Mouse (Mus musculus) cerebellum, postnatal 14 days (tissue): Measurements from ENCODE around the gene Hist1h2ad.
"Not testable (repeated sequence)": the region's sequence is repeated elsewhere in the genome, so short reads cannot be mapped to it uniquely, and the experiment has no call there.

Experiments used
- DNase-seq, 2 experiments: peaks; one replicate each; pipeline ENCODE4 v3.0.0; 2021; ENCODE audit warnings: mixed read lengths in 2 of 2

Hist1h2ad gene

DNA sequence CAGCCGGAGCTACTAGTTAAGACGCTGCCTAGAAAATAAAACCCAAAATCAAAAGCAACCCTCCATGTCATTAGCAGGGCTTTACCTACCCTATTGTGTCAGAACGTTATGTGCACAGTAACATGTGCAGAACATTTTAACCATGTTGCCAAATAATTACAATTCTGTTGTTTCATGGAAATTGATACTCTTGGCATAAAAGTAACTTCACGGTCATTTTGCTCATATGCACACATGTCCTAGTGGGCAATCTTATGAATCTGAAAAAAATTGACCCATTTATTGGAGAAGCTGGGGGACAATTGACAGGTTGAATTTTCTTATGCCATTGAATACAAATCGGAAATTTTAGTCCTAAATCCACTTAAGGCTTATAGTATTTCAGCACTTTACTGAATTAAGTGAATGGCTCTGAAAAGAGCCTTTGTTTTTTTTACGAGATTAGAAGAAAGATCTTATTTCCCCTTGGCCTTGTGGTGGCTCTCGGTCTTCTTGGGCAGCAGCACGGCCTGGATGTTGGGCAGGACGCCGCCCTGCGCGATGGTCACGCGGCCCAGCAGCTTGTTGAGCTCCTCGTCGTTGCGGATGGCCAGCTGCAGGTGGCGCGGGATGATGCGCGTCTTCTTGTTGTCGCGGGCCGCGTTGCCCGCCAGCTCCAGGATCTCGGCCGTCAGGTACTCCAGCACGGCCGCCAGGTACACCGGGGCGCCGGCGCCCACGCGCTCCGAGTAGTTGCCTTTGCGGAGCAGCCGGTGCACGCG is 3.7 kb upstream of the Hist1h2ad start:
- not testable (repeated sequence) for DNase-seq

DNA sequence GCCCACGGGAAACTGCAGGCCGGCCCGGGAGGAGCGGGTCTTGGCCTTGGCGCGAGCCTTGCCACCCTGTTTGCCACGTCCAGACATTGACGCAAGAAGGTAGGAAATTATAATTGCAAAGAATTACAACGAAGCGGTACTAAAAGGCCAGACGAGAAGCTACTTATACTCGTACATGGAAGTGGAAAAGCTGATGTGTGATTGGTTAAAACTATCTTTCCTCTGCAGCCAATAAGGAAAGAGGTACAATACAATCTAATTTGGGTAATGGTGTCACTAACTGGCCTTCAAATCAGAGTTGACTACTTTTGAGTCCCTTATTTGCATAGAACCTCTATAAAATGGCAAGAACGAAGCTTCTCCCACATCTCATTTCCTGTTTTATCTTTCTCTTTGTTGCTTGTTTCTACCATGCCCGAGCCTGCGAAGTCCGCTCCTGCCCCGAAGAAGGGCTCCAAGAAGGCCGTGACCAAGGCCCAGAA is 3.1 kb upstream of the Hist1h2ad start, which contains the start of the genes Hist1h2ae and Hist1h2bg:
Gene Hist1h2ae (minus strand): TSS at position 199 of the 482 bp plus-strand sequence.
Gene Hist1h2bg (plus strand): TSS at position 375 of the 482 bp plus-strand sequence.
- peak; percentile 59 to 72 for DNase-seq

DNA sequence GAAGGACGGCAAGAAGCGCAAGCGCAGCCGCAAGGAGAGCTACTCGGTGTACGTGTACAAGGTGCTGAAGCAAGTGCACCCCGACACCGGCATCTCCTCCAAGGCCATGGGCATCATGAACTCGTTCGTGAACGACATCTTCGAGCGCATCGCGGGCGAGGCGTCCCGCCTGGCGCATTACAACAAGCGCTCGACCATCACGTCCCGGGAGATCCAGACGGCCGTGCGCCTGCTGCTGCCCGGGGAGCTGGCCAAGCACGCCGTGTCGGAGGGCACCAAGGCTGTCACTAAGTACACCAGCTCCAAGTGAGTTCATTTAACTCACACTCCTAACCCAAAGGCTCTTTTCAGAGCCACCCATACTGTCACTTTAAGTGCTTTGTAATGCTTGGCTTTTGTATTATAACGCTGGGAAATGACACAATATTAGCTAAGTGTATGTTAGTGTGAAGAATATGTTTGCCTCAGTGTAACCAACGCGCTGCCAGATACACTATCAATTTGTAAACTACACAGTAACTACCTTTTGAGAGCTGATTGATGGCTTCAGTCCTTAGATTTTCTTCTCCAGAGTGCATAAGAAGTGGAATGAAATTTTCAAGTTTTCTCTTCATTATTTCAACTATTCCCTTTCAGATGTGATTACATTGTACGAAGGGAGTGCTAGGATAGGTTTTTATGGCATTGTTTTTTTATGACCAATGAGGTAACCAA is 2.5 kb upstream of the Hist1h2ad start:
- DNase-seq = not testable (repeated sequence)

DNA sequence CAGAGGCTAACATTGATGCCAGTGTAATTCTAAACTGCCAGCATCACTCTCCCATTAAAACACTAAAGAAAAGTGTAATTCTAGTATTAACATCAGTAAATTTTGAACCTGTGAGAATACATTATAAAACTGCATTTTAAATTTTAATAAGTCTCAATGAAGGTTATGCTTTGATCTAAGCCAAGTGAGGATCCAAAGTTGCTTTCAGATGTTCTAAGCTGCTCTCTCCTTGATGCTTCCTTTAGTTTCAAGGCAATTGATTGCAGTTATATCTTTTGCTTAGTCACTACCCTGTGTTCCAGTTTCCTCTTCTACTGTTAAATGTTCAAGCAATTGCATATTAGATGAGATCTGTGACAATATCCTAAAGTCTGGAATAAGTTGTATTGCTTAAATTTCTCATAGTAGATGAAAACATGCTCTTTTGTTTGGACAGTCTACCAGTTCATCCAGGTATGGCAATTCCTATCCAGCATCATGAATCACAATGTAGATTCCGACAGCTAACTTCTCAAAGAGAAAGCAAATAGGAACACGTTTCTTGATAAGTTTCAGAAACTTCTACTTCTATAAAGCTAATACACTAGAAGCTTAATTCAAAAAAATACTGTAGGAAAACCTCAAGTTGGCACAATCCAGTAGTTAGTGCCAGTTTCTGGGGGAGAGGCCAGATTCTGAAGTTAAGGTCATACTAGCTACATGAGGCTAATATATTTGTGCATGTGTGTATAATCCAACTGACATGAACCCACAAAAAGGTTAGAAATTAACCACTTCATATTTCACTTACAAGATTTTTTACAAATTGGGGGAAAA is 1.8 kb upstream of the Hist1h2ad start:
- no peak for DNase-seq

DNA sequence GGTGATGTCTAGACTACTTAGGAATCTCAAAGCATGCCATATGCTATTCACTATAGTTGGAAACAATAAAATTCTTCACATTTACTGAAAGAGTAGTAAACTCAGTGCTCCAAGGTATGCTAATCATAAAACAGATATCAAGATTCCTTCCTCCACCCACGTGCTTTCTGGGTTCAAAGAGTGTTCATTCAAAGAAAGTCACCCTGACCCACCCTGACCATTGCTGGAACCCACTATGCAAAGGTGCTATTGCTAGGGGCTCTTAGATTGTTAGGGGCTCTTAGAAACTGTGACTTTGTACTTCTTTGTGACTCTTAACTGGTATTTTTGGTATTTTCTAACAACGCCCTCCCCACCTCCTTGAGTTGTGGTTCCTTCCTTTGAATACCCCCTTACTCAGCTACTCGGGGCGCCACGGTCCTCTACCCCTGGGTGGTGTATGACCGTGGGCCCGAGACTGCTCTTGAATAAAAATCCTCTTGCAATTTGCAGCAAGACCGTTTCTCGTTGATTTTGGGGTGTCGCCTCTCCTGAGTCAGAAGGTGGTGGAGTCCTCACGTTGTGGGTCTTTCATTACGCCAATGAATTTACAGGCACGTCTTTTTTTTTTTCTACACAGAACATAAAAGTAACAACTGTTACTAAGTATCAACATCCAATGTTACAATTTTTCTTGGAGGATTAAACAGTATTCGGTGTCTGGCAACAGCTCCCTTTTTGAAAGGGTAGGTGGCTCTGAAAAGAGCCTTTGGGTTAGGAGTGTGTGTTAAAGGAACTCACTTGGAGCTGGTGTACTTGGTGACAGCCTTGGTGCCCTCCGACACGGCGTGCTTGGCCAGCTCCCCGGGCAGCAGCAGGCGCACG is 915 bp upstream of the Hist1h2ad start:
- not testable (repeated sequence) for DNase-seq

DNA sequence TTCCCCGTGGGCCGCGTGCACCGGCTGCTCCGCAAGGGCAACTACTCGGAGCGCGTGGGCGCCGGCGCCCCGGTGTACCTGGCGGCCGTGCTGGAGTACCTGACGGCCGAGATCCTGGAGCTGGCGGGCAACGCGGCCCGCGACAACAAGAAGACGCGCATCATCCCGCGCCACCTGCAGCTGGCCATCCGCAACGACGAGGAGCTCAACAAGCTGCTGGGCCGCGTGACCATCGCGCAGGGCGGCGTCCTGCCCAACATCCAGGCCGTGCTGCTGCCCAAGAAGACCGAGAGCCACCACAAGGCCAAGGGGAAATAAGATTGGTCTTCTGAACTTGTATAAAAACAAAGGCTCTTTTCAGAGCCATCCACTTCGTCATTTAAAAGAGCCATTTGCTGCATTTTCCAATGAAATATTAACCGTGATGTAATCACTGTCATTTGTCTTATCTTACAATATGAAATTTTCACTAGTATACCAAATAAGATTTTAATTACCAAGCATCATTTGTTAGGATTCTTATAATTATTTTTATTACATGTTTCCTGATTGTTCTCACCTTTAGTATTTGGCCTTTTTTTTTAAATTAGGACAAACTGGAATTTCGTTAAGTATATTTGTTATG is 477 bp downstream of the Hist1h2ad start:
- not testable (repeated sequence) for DNase-seq

DNA sequence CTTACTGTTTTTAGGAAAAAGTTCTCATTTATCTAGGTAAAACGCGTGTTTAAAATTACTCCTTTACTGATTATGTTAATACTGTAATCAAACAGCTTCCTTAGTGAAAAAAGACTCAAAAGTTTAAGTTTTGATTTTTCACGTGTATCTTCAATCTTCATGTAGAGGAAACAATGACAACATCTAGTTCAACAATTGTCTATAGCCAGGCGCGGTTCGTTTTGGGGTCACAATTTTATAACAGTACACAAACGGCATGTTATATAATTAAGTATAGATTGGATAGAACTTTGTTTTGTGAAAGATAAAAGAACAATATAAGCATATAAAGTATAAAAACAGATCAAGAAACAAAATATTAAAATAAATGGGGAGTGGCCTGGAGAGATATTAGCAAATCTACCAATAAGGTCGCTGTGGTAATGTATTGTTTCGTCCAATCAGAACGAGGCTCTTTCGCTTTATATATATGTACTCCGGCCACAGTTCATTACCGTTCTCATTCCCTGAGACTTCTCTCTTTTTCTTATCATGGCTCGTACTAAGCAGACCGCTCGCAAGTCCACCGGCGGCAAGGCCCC is 1.2 kb downstream of the Hist1h2ad start, which contains the start of gene Hist1h3d:
Gene Hist1h3d (plus strand): TSS at position 493 of the 581 bp plus-strand sequence.
- peak in 1 of 2 experiments; percentile 58 for DNase-seq

DNA sequence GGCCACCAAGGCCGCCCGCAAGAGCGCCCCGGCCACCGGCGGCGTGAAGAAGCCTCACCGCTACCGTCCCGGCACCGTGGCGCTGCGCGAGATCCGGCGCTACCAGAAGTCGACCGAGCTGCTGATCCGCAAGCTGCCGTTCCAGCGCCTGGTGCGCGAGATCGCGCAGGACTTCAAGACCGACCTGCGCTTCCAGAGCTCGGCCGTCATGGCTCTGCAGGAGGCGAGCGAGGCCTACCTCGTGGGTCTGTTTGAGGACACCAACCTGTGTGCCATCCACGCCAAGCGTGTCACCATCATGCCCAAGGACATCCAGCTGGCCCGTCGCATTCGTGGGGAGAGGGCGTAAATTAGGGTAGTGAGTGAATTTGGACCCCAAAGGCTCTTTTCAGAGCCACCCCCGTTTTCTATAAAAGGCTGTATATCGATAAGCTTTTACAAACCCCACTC is 1.7 kb downstream of the Hist1h2ad start:
- not testable (repeated sequence) for DNase-seq

DNA sequence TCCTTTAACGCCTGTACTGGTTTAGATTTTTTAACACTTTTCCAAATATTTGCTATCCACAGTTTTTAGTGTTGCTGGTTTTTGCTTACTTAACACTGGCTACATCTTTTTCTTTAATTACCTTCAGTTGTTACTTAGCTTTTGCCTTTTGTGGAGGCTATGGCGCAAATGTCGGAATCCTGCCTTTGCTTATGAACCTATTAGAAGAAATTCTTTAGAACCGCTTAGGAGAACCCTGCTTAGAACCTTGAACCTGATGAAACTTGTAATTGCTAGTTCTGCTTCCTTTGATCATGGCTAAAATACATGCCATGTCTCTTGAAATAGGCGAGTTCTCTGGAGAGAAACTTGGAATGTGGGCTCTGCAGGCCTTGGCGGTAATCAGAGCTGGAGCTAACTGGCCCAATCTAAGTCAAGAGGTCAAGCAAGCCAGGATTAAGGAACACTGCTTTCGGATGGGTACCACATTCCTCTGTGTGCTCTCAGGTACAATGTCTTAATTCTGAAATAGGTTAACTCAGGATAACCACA is 2.2 kb downstream of the Hist1h2ad start:
- DNase-seq = no peak

DNA sequence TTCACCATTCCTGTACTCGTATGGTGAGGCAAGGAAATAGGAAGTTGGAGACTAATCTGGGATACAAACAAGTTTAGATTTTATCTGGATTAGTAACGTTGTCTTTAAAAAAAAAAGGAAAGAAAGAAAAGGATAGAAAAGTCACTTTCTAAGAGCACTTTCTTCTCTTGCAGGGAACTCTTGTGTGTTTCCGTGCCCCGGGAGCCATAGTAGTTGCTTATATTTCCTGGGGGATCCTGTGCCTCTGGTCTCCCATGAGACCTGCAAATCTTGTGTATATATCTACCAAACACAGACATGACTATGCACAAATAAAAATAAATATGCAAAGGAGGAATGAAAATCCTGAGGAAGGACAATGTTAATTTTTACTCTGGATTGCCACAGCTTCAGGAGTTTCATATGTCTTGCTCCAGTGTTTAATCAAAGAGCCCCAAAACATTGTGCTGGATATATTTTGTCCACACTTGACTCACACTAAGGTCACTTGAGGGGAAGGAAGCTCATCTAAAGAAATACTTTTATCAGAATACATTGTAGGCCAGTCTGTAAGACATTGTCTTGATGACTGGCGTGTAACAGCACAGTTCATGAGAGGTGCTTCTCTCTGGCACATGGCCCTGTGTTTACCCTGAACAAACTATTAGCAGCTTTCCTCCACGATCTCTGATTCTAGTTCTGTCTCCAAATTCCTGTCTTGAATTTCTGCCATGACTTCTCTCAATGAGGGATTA is 2.9 kb downstream of the Hist1h2ad start:
- DNase-seq = no peak

DNA sequence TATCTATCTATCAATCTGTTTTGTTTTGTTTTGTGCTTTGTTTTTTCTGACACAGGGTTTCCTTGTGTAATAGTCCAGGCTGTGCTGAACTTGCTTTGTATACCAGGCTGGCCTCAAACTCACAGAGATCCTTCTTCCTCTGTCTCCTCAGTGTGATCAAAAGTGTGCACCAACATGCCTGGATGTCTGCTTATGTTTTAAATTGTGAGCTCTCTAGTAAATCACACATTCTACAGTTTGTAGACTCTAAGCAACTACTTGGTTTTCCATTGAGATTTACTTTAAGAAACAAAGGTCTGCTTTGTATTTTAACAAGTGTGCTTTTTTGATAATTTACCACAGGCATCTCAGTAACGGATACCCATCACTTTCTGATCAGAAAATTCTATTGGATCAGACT is 3.7 kb downstream of the Hist1h2ad start:
- no peak for DNase-seq

DNA sequence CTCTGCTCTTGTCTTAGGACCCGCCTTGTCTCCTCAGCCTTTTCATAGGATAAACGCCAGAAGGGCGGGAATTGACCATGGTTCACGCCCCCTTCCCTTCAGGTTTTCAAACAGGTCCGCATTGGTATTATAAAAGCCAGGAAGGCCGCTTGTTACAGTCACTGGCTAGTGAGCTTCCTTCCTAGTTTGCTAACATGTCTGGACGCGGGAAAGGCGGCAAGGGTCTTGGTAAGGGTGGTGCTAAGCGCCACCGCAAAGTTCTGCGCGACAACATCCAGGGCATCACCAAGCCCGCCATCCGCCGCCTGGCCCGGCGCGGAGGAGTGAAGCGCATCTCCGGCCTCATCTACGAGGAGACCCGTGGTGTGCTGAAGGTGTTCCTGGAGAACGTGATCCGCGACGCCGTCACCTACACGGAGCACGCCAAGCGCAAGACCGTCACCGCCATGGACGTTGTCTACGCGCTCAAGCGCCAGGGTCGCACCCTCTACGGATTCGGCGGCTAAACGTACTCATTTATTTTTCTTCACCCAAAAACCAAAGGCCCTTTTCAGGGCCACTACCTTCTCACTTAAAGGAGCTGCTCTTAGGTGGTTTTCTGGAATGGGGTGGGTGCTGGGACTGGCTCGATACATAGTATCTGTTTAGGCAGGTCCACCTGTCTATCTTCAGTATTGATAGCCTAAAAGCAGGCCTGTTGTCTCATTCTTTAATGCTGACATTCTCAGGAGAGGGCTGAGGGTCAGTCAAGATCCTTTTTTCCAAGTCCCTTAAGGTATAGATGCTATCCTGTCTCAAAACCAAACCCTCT is 7.4 kb downstream of the Hist1h2ad start, which contains the start of gene Hist1h4d:
Gene Hist1h4d (plus strand): TSS at position 191 of the 811 bp plus-strand sequence.
- peak; percentile 96 to 99 for DNase-seq

DNA sequence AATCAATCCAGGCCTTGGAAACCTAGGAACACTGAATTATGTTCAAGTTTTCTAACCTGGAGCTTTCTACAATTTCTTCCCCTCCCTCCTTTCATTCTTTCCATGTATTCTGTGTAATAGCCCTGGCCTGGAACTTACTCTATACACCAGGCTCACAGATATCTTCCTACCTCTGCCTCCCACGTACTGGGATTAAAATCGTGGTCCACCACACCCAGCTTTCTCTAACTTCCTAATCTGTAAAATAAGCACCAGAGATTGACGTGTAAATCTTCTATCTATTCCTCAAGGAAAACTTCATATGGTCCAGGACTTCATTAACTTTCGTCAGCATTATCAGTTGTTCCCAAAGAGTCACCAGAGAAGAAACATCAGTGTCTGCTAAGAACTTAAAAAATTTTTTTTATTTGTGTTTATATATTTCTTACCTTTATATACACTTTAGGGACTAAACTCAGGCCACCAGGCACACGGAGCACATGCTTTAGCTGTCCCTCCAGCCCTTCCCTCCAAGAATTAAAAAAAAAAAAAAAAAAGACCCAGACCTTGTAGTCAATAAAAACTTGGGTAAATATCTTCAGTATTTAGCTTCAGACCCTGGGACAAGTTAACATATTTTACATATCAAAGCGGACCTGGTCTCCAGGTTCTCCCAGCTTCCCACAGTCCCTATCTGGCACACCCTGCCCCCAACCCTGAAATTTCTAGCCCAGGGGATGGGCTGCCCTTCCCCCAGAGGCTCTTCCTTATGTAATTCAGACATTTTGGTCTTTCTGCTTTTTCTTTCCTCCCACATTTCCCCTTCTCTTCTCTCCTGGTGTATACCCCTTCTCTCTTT is 8.3 kb downstream of the Hist1h2ad start:
- DNase-seq = no peak

DNA sequence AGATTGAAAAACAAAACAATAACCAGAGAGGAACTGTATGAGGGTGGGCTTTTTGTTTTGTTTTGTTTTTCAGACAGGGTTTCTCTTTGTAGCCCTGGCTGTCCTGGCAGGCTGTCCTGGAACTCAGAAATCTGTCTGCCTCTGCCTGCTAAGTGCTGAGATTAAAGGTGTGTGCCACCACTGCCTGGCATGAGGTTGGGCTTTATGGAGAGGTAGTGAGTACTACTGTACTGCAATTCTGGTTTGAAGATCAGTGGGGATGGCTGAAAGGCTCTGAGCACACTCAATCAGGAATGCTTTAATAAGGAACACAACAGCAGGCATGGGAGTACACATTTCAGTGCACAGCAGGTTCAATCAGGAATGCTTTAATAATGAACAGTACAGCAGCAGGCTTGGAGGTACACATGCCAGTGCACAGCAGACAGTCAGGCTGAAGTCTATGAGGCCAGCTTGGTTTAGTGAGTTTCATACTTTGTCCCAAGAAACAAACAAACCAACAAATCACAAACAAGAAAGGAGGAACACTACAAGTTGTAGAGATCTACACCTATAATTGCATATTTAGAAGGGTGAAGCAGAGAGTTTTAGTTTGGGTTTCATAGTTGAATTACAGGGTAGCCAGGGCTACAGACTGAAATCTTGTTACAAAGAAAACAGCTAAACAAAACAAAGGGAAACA is 9.3 kb downstream of the Hist1h2ad start:
- DNase-seq = no peak

DNA sequence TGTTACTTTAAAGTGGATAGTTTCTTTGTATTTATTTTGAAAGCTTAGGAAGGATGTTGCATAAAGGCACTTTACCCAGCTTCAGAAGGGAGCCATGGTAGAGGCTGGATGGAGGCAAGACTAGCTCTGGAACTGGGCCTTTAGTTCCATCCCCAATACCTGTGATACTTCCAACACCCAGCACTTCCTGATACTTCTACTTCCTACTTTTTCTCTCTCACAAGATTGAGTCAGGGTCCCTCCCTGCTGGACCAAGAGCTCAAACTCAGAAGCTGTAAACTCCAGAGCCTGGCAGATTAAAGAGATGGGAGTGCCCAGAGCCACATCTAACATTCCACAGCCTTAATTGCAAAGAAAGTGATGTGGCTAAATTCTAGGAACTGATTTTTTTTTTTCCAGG is 10.2 kb downstream of the Hist1h2ad start:
- no peak for DNase-seq

DNA sequence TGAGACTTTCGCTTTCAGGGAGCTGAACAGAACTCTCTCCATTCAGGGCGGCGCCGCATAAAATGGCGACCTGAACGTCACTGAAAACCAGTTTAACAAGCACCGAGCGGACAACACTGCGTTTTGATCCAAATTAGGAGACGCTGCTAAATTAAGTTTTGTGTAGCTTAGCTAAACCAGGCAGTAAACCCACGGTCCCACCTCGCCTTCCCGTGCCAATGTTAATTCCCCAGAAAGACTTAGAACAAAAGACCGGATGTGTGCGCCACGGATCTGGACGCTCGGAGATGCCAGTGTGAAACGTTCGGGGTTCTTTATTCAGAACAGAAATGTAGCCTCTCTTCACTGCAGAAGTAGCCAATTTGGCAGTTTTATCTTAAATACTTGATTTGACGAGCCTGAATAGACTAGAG is 10.9 kb downstream of the Hist1h2ad start:
- peak; percentile 48 to 61 for DNase-seq

DNA sequence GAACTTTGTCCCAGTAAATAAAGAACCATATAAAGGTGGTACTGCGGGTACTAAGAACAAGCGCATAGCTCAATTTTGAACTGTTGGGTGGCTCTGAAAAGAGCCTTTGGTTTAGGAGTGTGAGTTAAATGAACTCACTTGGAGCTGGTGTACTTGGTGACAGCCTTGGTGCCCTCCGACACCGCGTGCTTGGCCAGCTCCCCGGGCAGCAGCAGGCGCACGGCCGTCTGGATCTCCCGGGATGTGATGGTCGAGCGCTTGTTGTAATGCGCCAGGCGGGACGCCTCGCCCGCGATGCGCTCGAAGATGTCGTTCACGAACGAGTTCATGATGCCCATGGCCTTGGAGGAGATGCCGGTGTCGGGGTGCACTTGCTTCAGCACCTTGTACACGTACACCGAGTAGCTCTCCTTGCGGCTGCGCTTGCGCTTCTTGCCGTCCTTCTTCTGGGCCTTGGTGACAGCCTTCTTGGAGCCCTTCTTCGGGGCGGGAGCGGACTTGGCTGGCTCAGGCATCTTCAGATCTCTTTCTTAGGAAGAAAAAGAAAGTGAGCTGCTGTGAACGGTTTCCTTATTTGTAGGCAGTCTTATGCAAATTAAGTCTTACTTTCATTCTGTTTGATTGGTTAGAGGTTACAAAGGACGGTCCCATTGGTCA is 11.4 kb downstream of the Hist1h2ad start:
- peak; percentile 47 to 65 for DNase-seq
